In the genomic region with DNA sequence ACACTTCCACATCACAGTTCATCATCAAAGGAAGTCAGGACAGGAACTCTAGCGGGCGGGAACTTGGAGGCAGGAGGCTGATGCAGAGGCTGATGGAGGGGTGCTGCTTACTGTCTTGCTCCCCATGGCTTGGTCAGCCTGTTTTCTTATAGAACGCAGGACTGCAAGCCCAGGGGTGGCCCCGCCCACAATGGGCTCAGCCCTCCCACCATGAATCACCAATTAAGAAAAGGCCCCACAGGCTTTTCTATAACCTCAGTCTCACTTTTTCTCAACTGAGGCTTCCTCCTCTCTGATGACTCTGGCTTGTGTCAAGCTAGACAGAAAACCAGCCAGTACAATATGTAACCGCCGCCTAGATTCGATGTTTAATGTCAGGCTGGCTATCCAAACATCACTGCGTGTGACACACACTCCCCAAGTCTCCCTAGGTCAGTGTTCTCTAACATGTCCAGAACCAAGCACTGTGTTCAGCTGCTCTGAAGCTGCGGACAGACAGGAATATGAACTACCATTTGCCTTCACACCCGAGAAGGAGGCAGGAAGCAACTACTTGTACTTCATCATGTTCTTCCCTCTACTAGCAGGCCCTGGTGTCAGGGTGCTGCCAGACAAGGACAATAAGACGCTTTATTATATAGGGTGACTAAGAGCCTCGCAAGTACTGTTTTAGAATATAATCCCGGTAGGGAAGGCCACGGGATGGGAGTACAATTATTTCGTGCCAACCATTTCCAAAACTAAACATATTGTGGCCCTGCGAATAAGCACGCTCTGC, we compare ENCODE assay signal across 8 mouse cellular contexts. TPM values are rescaled to one million over a fixed set of nuclear protein-coding genes. Genes with fewer than 3 reads are reported as not detected.
DNase-seq lines count a peak whose midpoint lies in the region; ATAC-seq and TF ChIP-seq lines count a peak whose summit lies in the region.

No protein-coding gene starts in this region.

- TF ChIP-seq POLR2A in bone marrow, adult 2 months (IDR thresholded peaks at IDR 0.05; ENCODE audit: borderline replicate concordance, control insufficient read depth, low read depth, low read length), result no peak

- peak overlapping the region; percentile 96 for H3K27ac ChIP-seq in kidney, embryonic 15.5 days
- peak overlapping the region; percentile 98 for H3K27ac ChIP-seq in bone marrow, adult 2 months (ENCODE audit: control insufficient read depth, insufficient read depth, low read depth, low read length, poor library complexity)
- peak overlapping the region; percentile 100 for H3K27ac ChIP-seq in heart, embryonic 10.5 days
- H3K27ac ChIP-seq in limb, embryonic 10.5 days, result peak overlapping the region; percentile 96
- peak overlapping the region; percentile 98 for H3K27ac ChIP-seq in midbrain, embryonic 10.5 days (replicated peaks)

- no peaks in the 10 kb centered on the region for H3K27me3 ChIP-seq in kidney, embryonic 15.5 days
- H3K27me3 ChIP-seq in heart, embryonic 10.5 days (ENCODE audit: insufficient read depth, poor library complexity, severe bottlenecking), result no peaks in the 10 kb centered on the region
- no peaks in the 10 kb centered on the region for H3K27me3 ChIP-seq in limb, embryonic 10.5 days (ENCODE audit: low read depth, poor library complexity, severe bottlenecking)
- H3K27me3 ChIP-seq in midbrain, embryonic 10.5 days (ENCODE audit: low read depth, poor library complexity, severe bottlenecking), result no peaks in the 10 kb centered on the region

- peak overlapping the region; percentile 92 for H3K9ac ChIP-seq in kidney, embryonic 15.5 days

- DNase-seq in kidney, adult 11 months, result no peak
- no peak for DNase-seq in heart, embryonic 10.5 days (ENCODE audit: low spot score)
- DNase-seq in limb, embryonic 10.5 days (ENCODE audit: low spot score), result peak; percentile 64
- DNase-seq in midbrain, embryonic 10.5 days (ENCODE audit: low spot score), result peak; percentile 42
- peak; percentile 24 for DNase-seq in testis, postnatal 14 days (ENCODE audit: low spot score)
- no peak for DNase-seq in layer of hippocampus, adult 9-10 months (ENCODE audit: low spot score)

- peak overlapping the region; percentile 83 for H3K4me2 ChIP-seq in kidney, embryonic 15.5 days

- no peaks in the 10 kb centered on the region for H3K36me3 ChIP-seq in kidney, embryonic 15.5 days
- no peaks in the 10 kb centered on the region for H3K36me3 ChIP-seq in heart, embryonic 10.5 days
- no peaks in the 10 kb centered on the region for H3K36me3 ChIP-seq in limb, embryonic 10.5 days
- H3K36me3 ChIP-seq in midbrain, embryonic 10.5 days, result no peaks in the 10 kb centered on the region

- H3K4me1 ChIP-seq in kidney, embryonic 15.5 days, result peaks cover 66% of the 10 kb centered on the region
- no peaks in the 10 kb centered on the region; the same call in 1 of the 2 replicates for H3K4me1 ChIP-seq in bone marrow, adult 2 months (ENCODE audit: control insufficient read depth, insufficient read depth, low read length)
- peaks cover 71% of the 10 kb centered on the region for H3K4me1 ChIP-seq in heart, embryonic 10.5 days
- H3K4me1 ChIP-seq in limb, embryonic 10.5 days, result peaks cover 60% of the 10 kb centered on the region
- peaks cover 65% of the 10 kb centered on the region for H3K4me1 ChIP-seq in midbrain, embryonic 10.5 days

- no peaks in the 10 kb centered on the region for H3K9me3 ChIP-seq in kidney, embryonic 15.5 days (replicated peaks)
- no peaks in the 10 kb centered on the region for H3K9me3 ChIP-seq in heart, embryonic 10.5 days
- no peaks in the 10 kb centered on the region for H3K9me3 ChIP-seq in limb, embryonic 10.5 days (replicated peaks)
- H3K9me3 ChIP-seq in midbrain, embryonic 10.5 days (replicated peaks), result no peaks in the 10 kb centered on the region

- WGBS in kidney, embryonic 15.5 days, result 13% methylated on average over 17 of the region's 17 CpGs
- WGBS in bone marrow, adult 2 months, result 20% methylated on average over 17 of the region's 17 CpGs
- 15% methylated on average over 17 of the region's 17 CpGs for WGBS in heart, embryonic 10.5 days
- 21% methylated on average over 17 of the region's 17 CpGs for WGBS in limb, embryonic 10.5 days
- 33% methylated on average over 17 of the region's 17 CpGs for WGBS in midbrain, embryonic 10.5 days

- no peak for TF ChIP-seq CTCF in bone marrow, adult 2 months (IDR thresholded peaks at IDR 0.05; ENCODE audit: control insufficient read depth, insufficient read depth, low read length)

- no peak for ATAC-seq in kidney, embryonic 15.5 days (replicated peaks; ENCODE audit: low FRiP score)

- H3K4me3 ChIP-seq in kidney, embryonic 15.5 days (replicated peaks), result peak overlapping the region; percentile 96
- peak overlapping the region; percentile 71 for H3K4me3 ChIP-seq in bone marrow, adult 2 months (replicated peaks; ENCODE audit: control insufficient read depth, low read depth, low read length)
- H3K4me3 ChIP-seq in heart, embryonic 10.5 days, result peak overlapping the region; percentile 78
- H3K4me3 ChIP-seq in limb, embryonic 10.5 days, result peak overlapping the region; percentile 100
- peak overlapping the region; percentile 98 for H3K4me3 ChIP-seq in midbrain, embryonic 10.5 days

RNA-seq across cellular contexts. Expression of a gene that starts 1.4 kb away (rescaled TPM):
- 105 and 119 TPM in 2 replicates for polyA plus RNA-seq in kidney, embryonic 15.5 days (2015; fragmentation: Nextera tagmentation; extraction: Ambion mirVana)
- 26.5 and 52.7 TPM in 2 replicates for polyA plus RNA-seq in bone marrow, adult 2 months (2011; ENCODE audit: insufficient read depth, insufficient read length, low replicate concordance, missing spikeins)
- polyA plus RNA-seq in heart, embryonic 10.5 days (2016; fragmentation: Nextera tagmentation; extraction: Ambion mirVana), result 163 and 178 TPM in 2 replicates
- polyA plus RNA-seq in limb, embryonic 10.5 days (2016; fragmentation: Nextera tagmentation; extraction: Ambion mirVana), result 129 and 139 TPM in 2 replicates
- polyA plus RNA-seq in midbrain, embryonic 10.5 days (2016; fragmentation: Nextera tagmentation; extraction: Ambion mirVana), result 205 and 233 TPM in 2 replicates

Comparison
In these comparisons a context has a peak if more than half of its experiments do, and no peak if none do; other contexts are left out.
1. DNase-seq: peak in limb, embryonic 10.5 days (single experiment), midbrain, embryonic 10.5 days (single experiment) and testis, postnatal 14 days (single experiment); none in kidney, adult 11 months (single experiment), heart, embryonic 10.5 days (single experiment) and layer of hippocampus, adult 9-10 months (single experiment).
2. Peak in every context shown above with its lines, with median percentiles within 50 percentile points of each other: H3K27ac ChIP-seq and H3K4me3 ChIP-seq.